Mouse (Mus musculus) bone marrow, adult 2 months (tissue): Measurements from ENCODE around the gene Rnase2a. TPM values are rescaled to one million over a fixed set of nuclear protein-coding genes. Genes with fewer than 3 reads are reported as not detected.
A peak's percentile ranks its signal among the peaks of the same experiment; 100 is the strongest.
"Not testable (repeated sequence)": the region's sequence is repeated elsewhere in the genome, so short reads cannot be mapped to it uniquely, and the experiment has no call there.

Source experiments
- H3K27ac ChIP-seq: fragments of 200-500 bp; 2 replicates; pipeline ENCODE4 v1.5.1; 2012; ENCODE audit warnings: low read depth, mild to moderate bottlenecking, control low read depth, inconsistent platforms, low read length; ENCODE audit not compliant: control insufficient read depth, poor library complexity, insufficient read depth
- H3K4me1 ChIP-seq: fragments of 200-500 bp; 2 replicates; pipeline ENCODE4 v1.6.1; 2011; ENCODE audit warnings: low read length; ENCODE audit not compliant: control insufficient read depth, insufficient read depth
- H3K4me3 ChIP-seq: fragments of 200-500 bp; replicated peaks from 2 replicates; pipeline ENCODE3; 2011; ENCODE audit warnings: mild to moderate bottlenecking, low read depth, low read length, control low read depth; ENCODE audit not compliant: control insufficient read depth
- CTCF ChIP-seq: fragments of 200-500 bp; IDR thresholded peaks from 2 replicates; pipeline ENCODE4 v1.5.1; 2011; ENCODE audit warnings: low read length, control low read depth; ENCODE audit not compliant: control insufficient read depth, insufficient read depth
- POLR2A ChIP-seq: fragments of 200-500 bp; IDR thresholded peaks from 2 replicates; pipeline ENCODE4 v1.6.1; 2011; ENCODE audit warnings: low read depth, mild to moderate bottlenecking, control low read depth, low read length, borderline replicate concordance; ENCODE audit not compliant: control insufficient read depth
- WGBS: fragments of 180-500 bp; shearing (Covaris S2); methylation state at CpG from one replicate; pipeline ENCODE4 v1.1.7; 2018; 5-methylcytosine and 5-hydroxymethylcytosine counted together
- polyA plus RNA-seq: library from polyadenylated mRNA; stranded (reverse); fragments of >200 nt; gene quantifications from 2 replicates; pipeline ENCODE4 v1.2.4, GENCODE M21; 2011; ENCODE audit warnings: low replicate concordance; ENCODE audit not compliant: missing spikeins, insufficient read depth, insufficient read length

Gene Rnase2a
- 1.5 TPM in 1 of 2 replicates, not detected in the other for polyA plus RNA-seq

DNA sequence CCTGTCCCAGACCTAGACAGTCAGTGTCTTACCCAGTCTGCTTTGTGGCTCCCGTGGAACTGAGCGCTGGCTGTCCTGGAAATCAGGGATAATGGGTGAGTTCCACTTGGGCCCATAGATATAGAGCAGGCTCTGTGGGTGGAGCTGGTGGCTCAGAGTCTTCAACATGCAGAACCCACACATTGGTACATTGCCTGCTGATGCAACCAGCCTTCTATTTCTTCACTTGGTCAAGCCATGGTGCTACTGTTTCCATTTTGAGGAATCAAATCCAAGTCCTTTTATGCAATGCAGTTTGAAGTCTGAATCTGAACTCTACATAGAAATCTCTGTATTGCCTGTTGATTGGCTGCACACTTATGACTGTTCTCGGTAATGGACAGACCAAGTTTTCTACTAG, at the start of gene Rnase2a:
Gene Rnase2a, minus strand, starts transcription at position 72 of the 400 bp plus-strand sequence.
- H3K4me3 ChIP-seq, result no peak within 1 kb of the TSS
- H3K27ac ChIP-seq, result no peak within 1 kb of the TSS
- TF ChIP-seq POLR2A (no peak), CTCF (no peak)
- WGBS, result 90% methylated on average over 3 of the region's 3 CpGs
- no peaks in the 10 kb centered on the region; the same call in 1 of the 2 replicates for H3K4me1 ChIP-seq

DNA sequence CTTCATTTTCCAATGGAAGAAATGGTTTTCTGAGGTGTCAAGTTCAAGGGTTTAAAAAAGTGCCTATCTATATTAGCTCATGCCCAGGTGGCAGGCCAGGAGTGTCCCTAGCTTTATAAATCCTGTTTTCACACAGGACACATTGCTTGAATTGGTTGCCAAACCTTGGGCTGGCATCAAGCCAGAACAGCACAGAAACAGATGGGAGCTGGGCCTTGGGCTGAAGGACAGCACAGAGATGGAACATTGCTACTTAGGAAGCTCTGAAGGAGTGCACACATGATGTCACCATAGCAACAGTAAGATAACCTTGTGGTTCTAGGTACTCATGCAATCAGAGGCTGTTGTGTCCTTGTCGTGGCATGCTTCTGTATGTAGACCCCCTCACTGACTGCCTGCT, 35.6 kb upstream of the Rnase2a start:
- H3K27ac ChIP-seq, result no peak overlapping the region
- TF ChIP-seq POLR2A (no peak), CTCF (no peak)
- no peak overlapping the region for H3K4me3 ChIP-seq
- no peaks in the 10 kb centered on the region for H3K4me1 ChIP-seq
- WGBS, result 65% methylated on average over 1 of the region's 1 CpGs

DNA sequence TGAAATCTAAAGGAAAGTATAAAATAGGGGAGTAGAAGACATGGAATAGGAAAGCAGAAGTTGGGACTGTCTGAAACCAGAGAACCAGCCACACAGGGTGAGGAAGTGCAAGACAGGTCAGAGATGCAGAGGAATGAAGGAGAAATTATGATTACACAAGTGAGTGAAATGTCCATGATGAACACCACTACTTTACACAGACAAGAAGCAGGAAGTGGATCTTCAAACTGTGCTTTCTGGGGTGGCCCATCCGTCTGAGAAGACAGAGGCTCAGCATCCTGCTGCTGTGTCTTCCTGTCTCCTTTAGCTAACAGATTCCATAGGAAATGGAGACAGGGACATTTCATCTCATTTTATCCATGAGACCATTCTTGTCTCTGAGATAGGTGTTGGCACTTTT, 22.6 kb upstream of the Rnase2a start:
- not testable (repeated sequence) for H3K4me3 ChIP-seq, H3K27ac ChIP-seq, H3K4me1 ChIP-seq
- 8% methylated on average over 1 of the region's 1 CpGs for WGBS

DNA sequence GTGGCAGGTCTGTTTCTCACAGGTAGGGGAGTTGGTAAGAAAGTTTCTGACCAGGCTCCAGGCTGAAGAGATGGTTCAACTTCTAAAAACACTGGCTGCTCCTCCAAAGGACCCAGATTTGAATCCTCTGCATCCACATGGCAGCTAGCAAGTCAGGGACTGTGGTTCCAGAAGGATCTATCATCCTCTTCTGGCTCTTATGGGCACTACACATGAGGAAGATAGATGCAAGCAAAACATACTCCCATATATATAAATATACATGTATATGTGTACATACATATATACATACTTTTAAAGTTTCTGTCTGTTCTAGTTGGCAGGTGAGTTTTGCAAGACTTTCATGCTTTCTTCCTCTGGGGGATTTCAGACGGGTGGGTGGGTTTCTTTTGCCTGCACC, 12.8 kb upstream of the Rnase2a start:
- TF ChIP-seq POLR2A (no peak), CTCF (no peak)
- 78% methylated on average over 1 of the region's 1 CpGs for WGBS
- H3K27ac ChIP-seq, result no peak overlapping the region

DNA sequence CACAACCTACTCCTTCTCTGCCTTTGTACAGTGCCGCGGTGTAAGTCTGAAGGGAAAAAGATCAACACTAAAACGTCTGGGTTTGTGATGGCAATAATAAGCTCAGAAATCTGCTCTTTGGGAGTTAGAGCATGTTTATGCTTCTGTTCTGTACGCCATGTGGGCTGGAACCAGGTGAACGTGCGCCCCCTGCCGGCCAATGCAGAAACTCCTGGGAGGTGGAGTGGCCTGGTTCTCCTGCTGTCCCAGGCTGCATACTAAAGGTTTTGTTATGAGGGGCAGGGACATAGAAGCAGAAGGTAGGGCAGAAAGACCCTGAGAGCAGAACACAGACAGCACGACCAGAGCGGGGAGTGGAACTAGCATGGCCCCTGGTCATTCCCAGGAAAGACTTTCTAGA, 10.2 kb upstream of the Rnase2a start:
- TF ChIP-seq POLR2A (no peak), CTCF (peak; percentile 91)
- 8% methylated on average over 9 of the region's 9 CpGs for WGBS
- no peak overlapping the region for H3K4me3 ChIP-seq
- H3K4me1 ChIP-seq, result no peaks in the 10 kb centered on the region
- H3K27ac ChIP-seq, result no peak overlapping the region

More for the DNA sequence above, 12.8 kb upstream of the Rnase2a start:
- no peak overlapping the region for H3K4me3 ChIP-seq
- H3K4me1 ChIP-seq, result no peaks in the 10 kb centered on the region

DNA sequence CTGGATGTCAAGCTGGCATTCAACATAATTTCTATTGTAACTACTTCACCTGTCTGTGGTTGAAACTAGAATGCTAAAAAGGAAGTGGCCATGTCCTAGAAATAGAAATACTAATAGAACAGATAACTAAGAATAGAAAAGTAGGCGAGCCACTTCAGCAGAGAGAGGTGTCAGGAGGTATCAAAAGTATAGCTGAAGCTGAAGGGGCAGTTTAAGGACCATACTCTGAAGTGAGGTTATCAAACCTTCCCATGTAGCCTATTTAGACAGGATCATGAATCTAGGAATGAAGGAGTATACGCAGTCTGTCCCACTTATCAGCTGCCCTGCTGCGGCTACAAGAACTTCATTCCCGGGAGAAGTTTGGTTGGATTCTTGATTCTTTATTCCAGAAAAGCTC, 9.8 kb upstream of the Rnase2a start:
- Histone ChIP-seq H3K4me3 (no peak overlapping the region), H3K27ac (no peak overlapping the region), H3K4me1 (no peaks in the 10 kb centered on the region)
- 55% methylated on average over 4 of the region's 4 CpGs for WGBS
- TF ChIP-seq CTCF (no peak), POLR2A (no peak)

DNA sequence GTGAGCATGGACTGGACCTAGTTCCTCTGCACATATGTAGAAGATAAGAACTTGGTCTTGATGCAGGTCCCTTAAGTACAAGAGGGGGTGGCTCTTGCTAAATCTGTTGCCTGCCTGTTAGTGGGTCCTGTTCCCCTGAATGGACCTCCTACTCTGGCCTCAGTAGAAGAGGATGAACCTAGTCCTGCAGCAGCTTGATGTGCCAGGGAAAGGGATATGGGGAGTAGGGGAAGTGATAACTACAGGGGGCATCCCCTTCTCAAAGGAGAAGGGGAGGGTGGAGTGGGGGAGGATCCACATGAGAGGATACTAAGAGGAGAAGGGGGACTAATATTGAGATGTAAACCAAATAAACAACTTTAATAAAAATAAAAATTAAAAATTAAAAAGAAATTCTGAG, 6.5 kb upstream of the Rnase2a start:
- TF ChIP-seq POLR2A (no peak), CTCF (no peak)
- Histone ChIP-seq H3K4me1 (no peaks in the 10 kb centered on the region), H3K27ac (no peak overlapping the region)

DNA sequence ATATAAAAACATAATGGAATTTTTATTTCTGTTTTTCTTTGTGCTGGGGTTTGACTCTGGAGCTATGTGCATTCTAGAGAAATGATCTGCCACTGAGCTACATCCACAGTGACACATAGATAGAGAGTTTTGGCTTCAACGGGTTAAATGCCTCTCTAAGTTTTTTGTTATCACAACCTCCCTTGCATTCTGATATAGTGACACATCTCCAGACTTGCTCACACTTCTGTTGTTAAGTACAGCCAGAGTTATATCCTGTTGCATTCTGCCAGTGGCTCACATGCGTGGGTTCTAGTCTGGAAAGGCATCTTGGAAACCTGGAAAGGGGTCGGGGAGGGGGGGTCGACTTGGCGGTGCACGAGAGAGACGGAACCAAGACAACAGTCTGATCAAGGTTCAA, 3.8 kb upstream of the Rnase2a start:
- Histone ChIP-seq H3K4me3 (no peak overlapping the region), H3K27ac (no peak overlapping the region), H3K4me1 (no peaks in the 10 kb centered on the region; the same call in 1 of the 2 replicates)
- 86% methylated on average over 7 of the region's 7 CpGs for WGBS
- no peak for TF ChIP-seq POLR2A
- no peak for TF ChIP-seq CTCF

More for the DNA sequence above, 6.5 kb upstream of the Rnase2a start:
- no peak overlapping the region for H3K4me3 ChIP-seq

DNA sequence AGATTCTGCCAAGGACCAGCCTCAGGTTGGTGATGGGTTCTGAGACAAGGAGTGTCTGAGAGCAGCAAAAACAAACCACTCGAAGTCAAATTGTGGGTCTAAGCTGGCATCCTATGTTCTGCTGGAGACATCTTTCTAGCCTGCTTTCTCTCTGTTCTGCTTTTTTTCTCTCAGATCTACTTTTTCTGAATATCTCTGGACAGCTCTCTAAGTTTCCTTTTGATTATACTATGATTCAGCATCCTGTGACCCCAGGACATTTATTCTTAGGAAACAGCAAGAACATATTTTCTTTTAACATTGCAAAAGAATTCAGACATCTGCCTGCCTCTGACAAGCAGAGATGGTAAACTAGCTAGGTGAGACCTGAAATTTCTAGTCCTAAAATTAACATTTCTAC, 2.3 kb downstream of the Rnase2a start:
- H3K27ac ChIP-seq, result no peak overlapping the region
- H3K4me3 ChIP-seq, result no peak overlapping the region
- WGBS, result 63% methylated on average over 1 of the region's 1 CpGs
- H3K4me1 ChIP-seq, result no peaks in the 10 kb centered on the region; the same call in 1 of the 2 replicates
- TF ChIP-seq POLR2A (no peak), CTCF (no peak)

DNA sequence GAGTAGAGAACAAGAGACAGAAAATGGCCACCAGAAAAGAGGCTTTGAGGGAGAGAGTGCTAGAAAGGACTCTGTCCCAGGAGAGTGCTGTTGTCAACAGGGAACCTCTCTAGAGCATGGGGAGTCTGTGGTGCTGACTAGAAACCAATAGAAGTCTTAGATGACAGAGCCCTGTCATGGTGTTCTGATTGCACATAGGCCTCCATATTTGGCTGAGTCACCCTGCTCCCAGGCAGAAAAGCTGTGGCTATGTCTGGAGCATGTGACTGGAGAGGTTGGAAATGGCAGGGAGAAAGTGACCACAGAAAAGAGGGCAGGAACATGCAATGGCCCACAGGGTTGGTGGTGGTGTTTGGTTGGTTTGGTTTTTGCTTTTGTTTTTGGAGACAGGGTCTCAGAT, 3.7 kb downstream of the Rnase2a start:
- H3K4me3 ChIP-seq, H3K27ac ChIP-seq, H3K4me1 ChIP-seq: not testable (repeated sequence)
